Mouse (Mus musculus) adrenal gland, postnatal 36 days (tissue): ENCODE measurements around the gene Gm44805. TPM values are rescaled to one million over a fixed set of nuclear protein-coding genes. Genes with fewer than 3 reads are reported as not detected.

Experiments
- DNase-seq, 2 experiments: peaks; one replicate each; pipeline ENCODE4 v3.0.0; 2021; ENCODE audit warnings: mixed read lengths in 1 of 2
- total RNA-seq, 2 experiments: library from RNA; stranded (reverse); gene quantifications; 2 replicates each; pipeline ENCODE4 v1.2.3; 2021

Gm44805 gene
- total RNA-seq, 2 experiments from 2014 or later: 0.40 TPM; not detected in 1

DNA sequence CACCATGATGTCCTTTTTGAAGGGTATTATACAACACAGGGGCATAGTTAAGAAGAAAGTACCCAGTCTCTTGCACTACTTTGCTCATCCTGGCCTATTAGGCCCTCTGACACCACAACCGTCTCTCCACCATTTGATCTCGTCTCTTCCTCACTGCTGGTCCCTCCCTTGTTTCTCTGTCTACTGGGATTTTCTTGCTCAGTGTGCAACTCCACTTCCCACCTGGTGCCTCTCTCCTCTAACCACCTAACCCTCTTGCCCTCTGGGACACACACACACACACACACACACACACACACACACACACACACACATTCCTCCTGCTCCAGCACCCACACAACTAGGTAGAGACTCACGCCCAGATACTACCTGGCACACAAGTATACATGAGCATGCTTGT, 2.3 kb downstream of the Gm44805 start:
- no peak for DNase-seq

DNA sequence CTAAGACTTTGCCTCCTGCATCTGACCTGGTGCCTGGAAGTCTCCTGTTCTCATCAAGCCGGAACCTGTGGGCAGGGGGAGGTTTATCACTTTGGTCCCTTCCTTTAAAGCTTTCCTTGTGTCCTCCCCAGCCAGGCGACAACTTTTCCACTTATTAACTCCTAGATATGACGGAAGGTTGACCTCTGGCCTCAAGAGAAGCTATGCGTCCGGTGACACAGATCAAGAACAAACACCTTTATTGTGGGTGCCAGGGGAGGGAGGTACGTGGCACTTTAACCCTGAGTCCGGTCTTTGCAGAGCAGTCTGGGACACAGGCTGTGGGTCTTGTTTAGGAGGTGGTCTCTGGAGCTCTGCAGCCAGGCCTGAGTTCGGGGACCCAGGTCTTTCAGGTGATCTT, 3.4 kb downstream of the Gm44805 start, which contains the start of gene Apoc2:
Gene Apoc2, minus strand, starts transcription at position 70 of the 400 bp plus-strand sequence.
- no peak for DNase-seq

- no peak for DNase-seq
These were observed 4.6 kb downstream of the Gm44805 start for GRCm38 (mm10) chr7:19676662-19677061.

GRCm38 (mm10) chr7:19675824-19676223, 5.4 kb downstream of the Gm44805 start:
- no peak for DNase-seq

- no peak for DNase-seq
These were observed 8.0 kb downstream of the Gm44805 start for GRCm38 (mm10) chr7:19673083-19673699.

- no peak for DNase-seq
These were observed 9.7 kb downstream of the Gm44805 start for GRCm38 (mm10) chr7:19671511-19671910.

GRCm38 (mm10) chr7:19668947-19669721, 12.1 kb downstream of the Gm44805 start:
- peak; percentile 93 to 96 for DNase-seq

GRCm38 (mm10) chr7:19667434-19667833, 13.8 kb downstream of the Gm44805 start:
- no peak for DNase-seq

- no peak for DNase-seq
These were observed 14.5 kb downstream of the Gm44805 start for GRCm38 (mm10) chr7:19666750-19667149.

DNA sequence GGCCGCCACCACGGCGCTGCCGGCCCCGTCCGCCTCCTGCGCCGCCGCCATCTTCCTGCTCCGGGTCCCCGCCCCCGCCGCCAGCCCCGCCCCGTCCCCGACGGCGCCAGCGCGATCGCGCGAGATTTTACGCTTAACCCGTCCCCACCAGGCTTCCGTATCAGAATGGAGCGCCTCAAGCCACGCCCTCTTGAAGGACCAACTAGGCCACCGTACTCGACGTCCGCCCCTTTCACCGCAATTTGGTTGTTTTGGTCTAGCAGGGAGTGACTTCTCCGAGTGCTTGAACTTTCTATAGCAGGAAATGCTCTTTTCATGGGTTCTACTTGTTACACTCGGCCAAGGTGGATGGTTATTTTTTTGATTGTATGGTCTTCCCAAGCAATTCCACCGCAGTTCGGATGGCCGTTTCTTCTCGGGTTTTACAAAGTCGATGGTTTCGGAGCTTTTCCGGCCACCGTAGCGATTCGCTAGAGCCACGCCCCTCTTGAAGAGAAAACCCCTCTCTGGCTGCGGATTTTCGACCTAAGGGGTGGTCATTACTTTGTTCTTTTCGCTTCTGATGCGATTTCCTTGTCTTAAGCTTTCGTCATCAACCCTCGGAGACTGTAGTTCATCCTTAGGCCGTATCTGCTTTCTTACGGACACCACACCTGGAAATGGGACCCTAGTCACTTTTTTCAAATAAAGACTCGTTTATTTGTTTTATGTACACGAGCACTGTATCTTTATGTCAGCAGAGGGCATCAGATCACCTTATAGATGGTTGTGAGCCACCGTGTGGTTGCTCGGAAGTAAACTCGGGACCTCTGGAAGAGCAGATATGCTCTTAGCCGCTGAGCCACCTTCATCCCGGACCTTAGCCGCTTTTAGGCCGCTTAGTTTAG, 16.0 kb downstream of the Gm44805 start, which contains the start of gene Clptm1:
Gene Clptm1, minus strand, starts transcription at position 79 of the 887 bp plus-strand sequence.
- peak; percentile 97 to 98 for DNase-seq

- DNase-seq: no peak
These were observed 16.7 kb downstream of the Gm44805 start for GRCm38 (mm10) chr7:19664455-19664954.

DNA sequence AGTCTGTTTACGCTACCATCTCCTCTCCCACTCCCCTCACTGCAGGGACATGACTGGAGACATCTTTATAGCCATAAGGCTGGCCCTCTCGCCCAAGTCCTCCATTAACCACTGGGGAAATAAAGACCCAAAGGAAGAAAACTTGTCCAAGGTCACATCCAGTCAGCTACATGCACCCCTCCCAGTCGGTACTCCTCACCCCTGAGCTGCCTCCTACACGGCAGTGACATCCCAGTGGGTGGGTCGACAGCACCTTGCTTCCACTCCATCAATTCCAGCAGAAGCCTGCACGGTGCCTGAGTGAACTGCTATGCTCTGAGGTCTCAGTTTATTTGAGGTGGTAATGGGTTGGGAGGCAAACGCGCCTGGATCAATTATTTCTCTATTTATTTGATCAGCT, 17.3 kb downstream of the Gm44805 start:
- DNase-seq: no peak

DNA sequence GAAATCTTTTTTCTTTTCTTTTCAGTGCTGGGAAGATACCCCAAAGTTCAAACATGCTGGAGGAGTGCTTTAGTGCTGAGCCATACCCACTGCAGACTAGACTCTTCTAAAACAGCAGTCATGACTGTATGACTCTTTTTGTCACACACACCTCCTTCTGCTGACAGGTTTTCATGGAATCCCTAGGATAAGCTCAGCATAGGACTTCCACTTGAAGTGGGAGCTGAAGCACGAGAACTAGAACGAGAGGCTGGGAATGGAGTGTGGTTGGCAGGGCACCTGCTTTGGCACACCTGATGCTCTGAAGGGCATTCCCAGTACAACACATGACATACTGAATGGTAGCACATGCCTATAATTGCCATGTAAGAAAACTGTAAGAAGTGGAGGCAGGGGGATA, 28.6 kb downstream of the Gm44805 start:
- DNase-seq: no peak

DNA sequence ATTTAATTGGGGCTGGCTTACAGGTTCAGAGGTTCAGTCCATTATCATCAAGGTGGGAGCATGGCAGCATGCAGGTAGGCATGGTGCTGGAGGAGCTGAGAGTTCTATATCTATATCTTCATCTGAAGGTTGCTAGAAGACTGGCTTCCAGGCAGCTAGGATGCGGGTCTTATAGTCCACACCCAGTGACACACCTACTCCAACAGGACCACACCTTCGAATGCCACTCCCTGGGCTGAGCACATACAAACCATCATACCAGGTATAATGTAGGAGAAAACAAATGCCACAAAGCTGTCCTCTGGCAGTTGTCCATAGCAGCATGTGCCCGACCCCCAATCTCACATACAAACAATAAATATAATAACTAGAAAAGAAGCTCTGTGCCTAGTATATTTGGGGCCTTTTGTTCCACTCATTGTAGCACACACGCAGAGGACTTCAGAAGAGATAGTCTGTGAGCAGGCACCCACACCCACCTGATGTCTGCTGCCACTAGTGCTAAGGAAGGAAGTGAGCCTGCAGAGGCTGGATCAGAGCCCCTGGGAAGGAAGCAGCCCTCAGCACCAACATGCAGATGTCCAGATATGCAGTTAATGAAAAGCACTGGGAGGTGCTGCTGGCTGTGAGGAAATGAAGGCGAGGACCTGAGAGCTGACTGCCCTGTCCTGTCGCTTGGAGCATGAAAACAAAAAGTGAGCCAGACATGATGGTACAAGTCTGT, 30.0 kb downstream of the Gm44805 start:
- no peak for DNase-seq

- no peak for DNase-seq
These were observed 40.0 kb downstream of the Gm44805 start for GRCm38 (mm10) chr7:19641223-19641622.

DNA sequence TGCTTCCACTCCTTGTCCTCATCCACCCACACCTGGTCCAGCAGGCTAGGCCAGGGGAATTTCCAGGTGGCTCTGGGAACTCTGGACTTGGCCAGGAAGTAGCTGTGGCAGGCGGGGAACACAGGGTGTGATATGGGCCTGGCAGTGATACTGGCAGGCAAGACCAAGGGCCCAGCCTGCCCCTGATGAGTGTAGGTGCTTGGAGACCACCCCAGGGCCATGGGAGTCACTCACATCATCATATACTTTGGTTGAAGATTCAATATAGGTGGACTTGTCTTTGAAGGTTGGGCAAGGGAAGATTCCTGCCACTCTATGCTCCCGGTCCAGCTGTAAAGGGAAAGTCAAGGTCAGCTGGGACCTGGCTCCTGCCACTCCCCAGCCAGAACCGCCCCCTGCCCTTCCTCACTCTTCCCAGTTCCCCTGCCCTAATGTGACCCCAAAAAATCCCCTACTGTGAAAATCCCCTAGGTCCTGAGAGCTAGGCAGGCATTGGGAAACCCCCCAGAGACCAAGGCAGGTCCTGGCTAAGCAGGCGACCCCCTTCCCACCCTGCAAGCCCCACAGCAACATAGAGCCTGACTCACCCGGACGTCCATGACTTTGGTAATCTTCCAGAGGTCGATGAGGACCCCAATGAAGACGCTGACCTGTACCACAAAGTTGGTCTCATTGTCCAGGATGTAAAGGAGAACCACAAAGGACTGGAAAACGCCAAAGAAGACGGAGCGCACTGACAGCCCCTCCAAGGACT, 46.0 kb downstream of the Gm44805 start:
- DNase-seq: peak; percentile 43 to 48

DNA sequence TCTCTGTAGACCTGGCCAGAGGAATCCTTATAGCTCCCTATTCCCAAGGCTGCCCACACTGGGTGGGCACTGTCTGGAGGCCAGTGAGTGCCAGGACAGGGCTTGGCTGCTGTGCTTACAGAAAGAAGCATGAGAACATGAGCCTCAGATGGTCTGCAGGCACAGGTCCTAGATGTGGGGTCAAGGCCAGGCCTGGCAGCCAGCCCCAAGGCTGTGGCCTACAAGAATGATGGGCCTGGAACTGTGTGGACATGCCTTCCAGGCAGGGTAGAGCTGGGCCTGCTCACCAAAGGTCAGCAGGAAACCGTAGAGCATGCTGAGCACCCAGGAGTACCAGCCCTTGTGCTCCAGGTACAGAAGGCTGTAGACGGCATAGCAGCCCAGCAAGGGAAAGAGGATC, 46.6 kb downstream of the Gm44805 start:
- peak; percentile 90 to 92 for DNase-seq

GRCm38 (mm10) chr7:19633855-19634254, 47.4 kb downstream of the Gm44805 start:
- DNase-seq: no peak

GRCm38 (mm10) chr7:19633197-19633596, 48.0 kb downstream of the Gm44805 start:
- DNase-seq: no peak

DNA sequence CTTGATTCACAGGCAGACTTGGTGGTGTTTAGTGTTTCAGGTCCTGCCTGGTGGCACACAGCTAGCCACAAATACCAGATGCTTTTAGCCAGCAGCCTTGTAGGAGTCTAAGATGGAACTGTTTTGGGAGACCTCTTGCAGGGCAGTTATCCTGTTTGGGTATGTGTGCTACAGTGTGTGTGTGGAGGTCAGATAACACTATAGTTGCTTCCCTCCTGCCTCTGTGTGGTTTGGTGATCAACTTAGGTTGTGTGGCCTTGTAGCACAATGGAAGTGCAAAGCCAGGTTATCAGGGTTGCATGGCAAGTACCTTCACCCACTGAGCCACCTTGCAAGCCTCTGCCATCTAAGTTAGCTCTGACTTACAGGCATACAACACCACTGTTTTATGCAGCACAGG, 48.5 kb downstream of the Gm44805 start:
- no peak for DNase-seq

- no peak for DNase-seq
These were observed 48.9 kb downstream of the Gm44805 start for GRCm38 (mm10) chr7:19632275-19632674.
